In the genomic region with DNA sequence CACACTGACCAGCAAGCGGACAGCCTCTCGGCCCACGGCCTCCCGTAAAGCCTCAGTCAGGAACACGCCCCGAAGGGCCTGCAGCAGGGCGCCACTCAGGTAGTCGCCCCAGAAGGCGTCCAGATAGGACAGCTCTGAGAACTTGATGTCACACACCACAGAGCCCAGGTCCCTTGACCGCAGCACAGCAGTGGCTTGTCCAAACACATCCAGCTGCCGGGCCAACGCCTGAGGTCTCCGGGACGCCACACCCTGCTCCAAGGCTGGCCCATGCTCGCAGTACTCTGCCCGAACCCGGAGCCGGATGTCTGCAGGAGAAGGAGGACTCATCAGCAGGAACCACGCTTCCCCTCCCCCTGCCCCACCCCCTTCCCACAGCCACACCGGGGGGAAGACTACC, we compare ENCODE assay signal across 17 mouse cellular contexts.
"Had no signal": no experiment of that assay in that cellular context is flagged by ENCODE, and none has a peak within 500 bp of the region (broad histone marks: within the 10 kb centered on the region; RNA-seq: fewer than 3 reads in every experiment).

No protein-coding gene starts in this region.

- H3K27ac ChIP-seq: limb, embryonic 12.5 days; liver, embryonic 13.5 days; lung, embryonic 15.5 days; macrophage; midbrain, embryonic 12.5 days had no signal

- H3K36me3 ChIP-seq: lung, embryonic 15.5 days had no signal

- DNase-seq: kidney, adult 2 months; kidney, postnatal 36 days; layer of hippocampus, adult 9-11 months; layer of hippocampus, postnatal 36 days; liver; liver, embryonic 13.5 days; liver, postnatal 0 days; lung, postnatal 14 days; right cerebral cortex, postnatal 25 days; thymus, adult 18-20 months; thymus, postnatal 25 days had no signal

- H3K27me3 ChIP-seq: limb, embryonic 12.5 days; liver, embryonic 13.5 days; lung, embryonic 15.5 days; megakaryocyte, embryonic 14.5 days; midbrain, embryonic 12.5 days had no signal

- H3K9me3 ChIP-seq: limb, embryonic 12.5 days; liver, embryonic 13.5 days; lung, embryonic 15.5 days; megakaryocyte, embryonic 14.5 days; midbrain, embryonic 12.5 days had no signal

- H3K4me2 ChIP-seq: limb, embryonic 12.5 days; liver, embryonic 13.5 days; lung, embryonic 15.5 days; midbrain, embryonic 12.5 days had no signal

- ATAC-seq: intestine, embryonic 16.5 days; liver, postnatal 0 days had no signal

- H3K4me1 ChIP-seq: limb, embryonic 12.5 days; lung, embryonic 15.5 days; midbrain, embryonic 12.5 days had no signal

- H3K4me3 ChIP-seq: limb, embryonic 12.5 days; liver, embryonic 13.5 days; lung, embryonic 15.5 days; megakaryocyte, embryonic 14.5 days; midbrain, embryonic 12.5 days had no signal

- H3K9ac ChIP-seq: limb, embryonic 12.5 days; liver, embryonic 13.5 days; liver, postnatal 0 days; lung, embryonic 15.5 days; midbrain, embryonic 12.5 days had no signal
